Comparison of ENCODE assay signal across 8 mouse cellular contexts in genomic region chr6:34954926-34955861, GRCm38 (mm10). TPM values are rescaled to one million over a fixed set of nuclear protein-coding genes. Genes with fewer than 3 reads are reported as not detected.
DNase-seq lines count a peak whose midpoint lies in the region; ATAC-seq and TF ChIP-seq lines count a peak whose summit lies in the region.

No protein-coding gene starts in this region.

- H3K9ac ChIP-seq in forebrain, embryonic 14.5 days (ENCODE audit: low read length) = peak overlapping the region; percentile 41

- no peak for TF ChIP-seq POLR2A in kidney, adult 2 months (IDR thresholded peaks at IDR 0.05; ENCODE audit: low read depth, low read length)
- TF ChIP-seq POLR2A in small intestine, adult 2 months (IDR thresholded peaks at IDR 0.05; ENCODE audit: low read depth, low read length) = no peak

- H3K27me3 ChIP-seq in forebrain, embryonic 14.5 days (replicated peaks; ENCODE audit: control insufficient read depth, insufficient read depth, low read length) = no peaks in the 10 kb centered on the region
- no peaks in the 10 kb centered on the region for H3K27me3 ChIP-seq in kidney, adult 2 months (replicated peaks; ENCODE audit: control insufficient read depth, insufficient read depth, low read length)
- no peaks in the 10 kb centered on the region for H3K27me3 ChIP-seq in small intestine, adult 2 months (ENCODE audit: control insufficient read depth, insufficient read depth, low read length)

- peak; percentile 71 for TF ChIP-seq CTCF in kidney, adult 2 months (conservative IDR thresholded peaks at IDR 0.05; ENCODE audit: insufficient read depth, insufficient read length, low read depth, low read length)
- TF ChIP-seq CTCF in small intestine, adult 2 months (IDR thresholded peaks at IDR 0.05; ENCODE audit: extremely low read depth, insufficient read length, insufficient replicate concordance, low read depth, low read length) = peak; percentile 67; the same call in 1 of the 2 replicates

- H3K27ac ChIP-seq in forebrain, embryonic 14.5 days (ENCODE audit: low read depth, low read length) = no peak overlapping the region
- H3K27ac ChIP-seq in kidney, adult 2 months (ENCODE audit: insufficient read depth, low read depth, low read length) = no peak overlapping the region
- H3K27ac ChIP-seq in small intestine, adult 2 months (ENCODE audit: insufficient read depth, low read depth, low read length) = no peak overlapping the region

- H3K9me3 ChIP-seq in forebrain, embryonic 14.5 days (replicated peaks; ENCODE audit: control insufficient read depth, low read length) = no peaks in the 10 kb centered on the region

- H3K4me3 ChIP-seq in forebrain, embryonic 14.5 days (ENCODE audit: low read depth, low read length) = no peak overlapping the region
- H3K4me3 ChIP-seq in kidney, adult 2 months (ENCODE audit: insufficient read depth, low read depth, low read length) = no peak overlapping the region
- no peak overlapping the region for H3K4me3 ChIP-seq in small intestine, adult 2 months (ENCODE audit: low read depth, low read length)

- DNase-seq in cerebellum, postnatal 14 days = peak; percentile 9 to 15
- DNase-seq in cerebellum, adult 8-10 months = no peak
- peak; percentile 62 for DNase-seq in forebrain, embryonic 14.5 days (ENCODE audit: low spot score)
- DNase-seq in kidney, adult 2 months = peak; percentile 30
- DNase-seq in lung, postnatal 10 days = peak; percentile 39
- DNase-seq in cerebellum, adult 11 months = no peak

- no peaks in the 10 kb centered on the region for H3K36me3 ChIP-seq in forebrain, embryonic 14.5 days (ENCODE audit: control insufficient read depth, insufficient read depth, low read length)
- H3K36me3 ChIP-seq in kidney, adult 2 months (ENCODE audit: control insufficient read depth, insufficient read depth, low read length) = no peaks in the 10 kb centered on the region
- peaks cover 2% of the 10 kb centered on the region; the same call in 1 of the 2 replicates for H3K36me3 ChIP-seq in small intestine, adult 2 months (ENCODE audit: control insufficient read depth, insufficient read depth, low read length)

- 55% methylated on average over 18 of the region's 18 CpGs for WGBS in forebrain, embryonic 14.5 days
- WGBS in kidney, adult 2 months = 51% methylated on average over 18 of the region's 18 CpGs
- 66% methylated on average over 18 of the region's 18 CpGs for WGBS in small intestine, adult 2 months

- peak; percentile 90 for ATAC-seq in activated CD4-positive, CD25-positive, alpha-beta regulatory T cell, adult 4 months
- peak; percentile 83 for ATAC-seq in forebrain, embryonic 14.5 days

- H3K4me1 ChIP-seq in forebrain, embryonic 14.5 days (ENCODE audit: control insufficient read depth, insufficient read depth, low read length) = no peaks in the 10 kb centered on the region
- H3K4me1 ChIP-seq in kidney, adult 2 months (ENCODE audit: control insufficient read depth, insufficient read depth, low read length) = no peaks in the 10 kb centered on the region
- H3K4me1 ChIP-seq in small intestine, adult 2 months (ENCODE audit: control insufficient read depth, insufficient read depth, insufficient read length, low read length) = no peaks in the 10 kb centered on the region

- H3K4me2 ChIP-seq in forebrain, embryonic 14.5 days (ENCODE audit: low read length) = peak overlapping the region; percentile 36

RNA-seq across cellular contexts. Expression of gene Slc23a4, which starts 33.0 kb away (rescaled TPM):
- under 1 TPM; 0.43 to 0.63 TPM for polyA plus RNA-seq in activated CD4-positive, CD25-positive, alpha-beta regulatory T cell, adult 4 months (2017; shearing (Covaris generic))
- polyA plus RNA-seq in forebrain, embryonic 14.5 days (2014; fragmentation: Nextera tagmentation; extraction: Ambion mirVana) = 0.55 and 0.61 TPM in 2 replicates
- 0.16 and 0.22 TPM in 2 replicates for polyA plus RNA-seq in kidney, adult 2 months (2012; rRNA removed)
- polyA plus RNA-seq in small intestine, adult 2 months (2012; rRNA removed) = 76.2 and 221 TPM in 2 replicates

RNA-seq across cellular contexts. Expression of gene Stra8, which starts 35.2 kb away (rescaled TPM):
- polyA plus RNA-seq in activated CD4-positive, CD25-positive, alpha-beta regulatory T cell, adult 4 months (2017; shearing (Covaris generic)) = under 1 TPM in 1 of 2 experiments, not detected in 1; 0.28 TPM
- not detected in 2 replicates for polyA plus RNA-seq in forebrain, embryonic 14.5 days (2014; fragmentation: Nextera tagmentation; extraction: Ambion mirVana)
- not detected in 2 replicates for polyA plus RNA-seq in kidney, adult 2 months (2012; rRNA removed)
- polyA plus RNA-seq in small intestine, adult 2 months (2012; rRNA removed) = not detected in 2 replicates

RNA-seq across cellular contexts. Expression of gene Wdr91, which starts 44.5 kb away (rescaled TPM):
- 10 to 100 TPM; 17.8 to 22.1 TPM for polyA plus RNA-seq in activated CD4-positive, CD25-positive, alpha-beta regulatory T cell, adult 4 months (2017; shearing (Covaris generic))
- polyA plus RNA-seq in forebrain, embryonic 14.5 days (2014; fragmentation: Nextera tagmentation; extraction: Ambion mirVana) = 11.0 and 12.0 TPM in 2 replicates
- 56.0 and 60.5 TPM in 2 replicates for polyA plus RNA-seq in kidney, adult 2 months (2012; rRNA removed)
- polyA plus RNA-seq in small intestine, adult 2 months (2012; rRNA removed) = 3.3 and 4.7 TPM in 2 replicates

Comparison
In these comparisons a context has a peak if more than half of its experiments do, and no peak if none do; other contexts are left out.
1. DNase-seq: peak in cerebellum, postnatal 14 days (2 of 2), forebrain, embryonic 14.5 days (single experiment), kidney, adult 2 months (single experiment) and lung, postnatal 10 days (single experiment); none in cerebellum, adult 8-10 months (single experiment) and cerebellum, adult 11 months (single experiment).
2. RNA of gene Slc23a4, which starts 33.0 kb away (polyA plus RNA-seq): 76.2 to 221 TPM in small intestine, adult 2 months; 0.43 to 0.63 TPM in activated CD4-positive, CD25-positive, alpha-beta regulatory T cell, adult 4 months, 0.55 to 0.61 TPM in forebrain, embryonic 14.5 days and 0.16 to 0.22 TPM in kidney, adult 2 months; every median in the first group is over 10 times any median in the second.